Mouse (Mus musculus): Measurements from ENCODE around the gene Bax.
"Not testable (repeated sequence)": the region's sequence is repeated elsewhere in the genome, so short reads cannot be mapped to it uniquely, and the experiment has no call there.

Gene Bax

GRCm38 (mm10) chr7:45466283-45467089 lies at the start of gene Bax:
Bax (minus strand) TSS chr7:45466898.
- DNase-seq, result peak; percentile 97

- DNase-seq, result no peak
Observed at GRCm38 (mm10) chr7:45515436-45515835, 48.7 kb upstream of the Bax start.

GRCm38 (mm10) chr7:45514411-45514810 lies 47.7 kb upstream of the Bax start:
- DNase-seq, result no peak

- DNase-seq, result peak; percentile 88
Observed at GRCm38 (mm10) chr7:45509912-45510787, 43.5 kb upstream of the Bax start, which contains the start of gene Nucb1. Nucb1 (minus strand) TSS chr7:45510406.

- DNase-seq, result no peak
Observed at GRCm38 (mm10) chr7:45509181-45509882, 42.6 kb upstream of the Bax start.

- DNase-seq, result no peak
Observed at GRCm38 (mm10) chr7:45508561-45508960, 41.9 kb upstream of the Bax start.

- no peak for DNase-seq
Observed at GRCm38 (mm10) chr7:45507583-45507982, 40.9 kb upstream of the Bax start.

- no peak for DNase-seq
Observed at GRCm38 (mm10) chr7:45498427-45498826, 31.7 kb upstream of the Bax start.

GRCm38 (mm10) chr7:45494548-45494947 lies 27.9 kb upstream of the Bax start:
- DNase-seq, result no peak

GRCm38 (mm10) chr7:45492951-45493350 lies 26.3 kb upstream of the Bax start:
- no peak for DNase-seq

GRCm38 (mm10) chr7:45492225-45492844 lies 25.6 kb upstream of the Bax start:
- DNase-seq, result no peak

- DNase-seq, result no peak
Observed at GRCm38 (mm10) chr7:45491264-45491663, 24.6 kb upstream of the Bax start.

GRCm38 (mm10) chr7:45490822-45491221 lies 24.1 kb upstream of the Bax start:
- no peak for DNase-seq

GRCm38 (mm10) chr7:45489578-45489977 lies 22.9 kb upstream of the Bax start:
- no peak for DNase-seq

- peak; percentile 56 for DNase-seq
Observed at GRCm38 (mm10) chr7:45488293-45489204, 21.9 kb upstream of the Bax start, which contains the start of gene Dhdh. Dhdh (minus strand) TSS chr7:45488805.

- DNase-seq, result no peak
Observed at GRCm38 (mm10) chr7:45487861-45488292, 21.2 kb upstream of the Bax start.

- DNase-seq, result no peak
Observed at GRCm38 (mm10) chr7:45486761-45487415, 20.2 kb upstream of the Bax start, which contains the start of gene Gm45808. Gm45808 (minus strand) TSS chr7:45486811.

GRCm38 (mm10) chr7:45486158-45486557 lies 19.5 kb upstream of the Bax start:
- no peak for DNase-seq

GRCm38 (mm10) chr7:45484985-45485384 lies 18.3 kb upstream of the Bax start:
- not testable (repeated sequence) for DNase-seq

- no peak for DNase-seq
Observed at GRCm38 (mm10) chr7:45482166-45482565, 15.5 kb upstream of the Bax start.
